Mouse (Mus musculus): ENCODE measurements at regions not wholly inside any gene's neighbourhood (a gene's known extent, or its start where the extent isn't known, plus 50 kb on each side); places are given as distances from the start of the nearest gene placed in this dataset.
A peak's percentile ranks its signal among the peaks of the same experiment; 100 is the strongest.
"Not testable (repeated sequence)": the region's sequence is repeated elsewhere in the genome, so short reads cannot be mapped to it uniquely, and the experiment has no call there.

DNA sequence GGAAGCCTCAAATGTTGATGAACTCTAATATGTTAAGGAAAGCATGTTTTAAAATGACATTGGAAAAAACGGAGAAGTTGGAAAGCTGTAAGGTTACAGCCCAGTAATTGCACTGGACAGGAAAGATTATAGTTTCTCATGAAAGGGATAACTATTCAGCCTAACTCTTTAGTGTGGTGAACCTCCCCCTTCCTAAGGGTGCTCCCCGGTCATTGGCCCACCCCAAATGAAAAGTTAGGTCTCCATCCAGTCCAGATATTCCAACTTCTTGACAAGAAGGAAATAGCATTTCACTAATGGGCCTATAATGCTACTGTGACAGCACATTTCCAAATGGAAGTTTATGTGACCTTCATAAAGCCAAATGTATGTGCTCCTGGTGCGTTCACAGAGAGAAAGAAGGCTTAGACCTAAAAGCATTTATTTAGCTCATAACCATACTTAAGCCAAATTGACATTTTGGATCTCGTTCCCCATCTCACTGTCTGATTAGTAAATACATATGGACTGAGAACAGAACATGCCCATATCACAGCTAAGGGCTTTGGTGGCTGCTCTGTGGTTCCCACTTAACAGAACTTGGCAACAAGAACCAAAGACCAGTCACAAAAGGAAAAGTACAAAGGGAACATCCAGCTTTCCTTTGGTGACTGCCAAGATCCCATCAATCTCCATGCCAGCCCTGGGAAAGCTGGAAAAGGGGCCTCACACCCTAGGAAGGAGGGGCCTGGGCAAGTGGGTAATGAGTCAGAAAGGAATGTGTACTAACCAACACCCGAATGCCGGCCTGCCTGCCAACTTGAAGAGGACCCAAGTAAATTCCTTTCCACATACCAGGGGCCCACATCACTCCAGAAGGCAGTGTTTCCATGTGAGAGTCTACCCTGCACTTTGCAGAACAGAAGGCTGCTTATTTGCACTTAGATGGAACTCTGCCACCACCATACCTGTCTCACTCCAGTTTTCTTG lies 155.1 kb upstream of the Chst7 start:
- TF ChIP-seq CTCF (IDR thresholded peaks at IDR 0.05; ENCODE audit: low read depth), result no peak
- Histone ChIP-seq H3K4me2 (replicated peaks; ENCODE audit: low read depth) (no peak overlapping the region), H3K4me1 (replicated peaks; ENCODE audit: control insufficient read depth, insufficient read depth) (no peaks in the 10 kb centered on the region), H3K9me3 (ENCODE audit: control insufficient read depth, low read length) (no peaks in the 10 kb centered on the region), H3K27me3 (ENCODE audit: control insufficient read depth, insufficient read depth, low read length) (no peaks in the 10 kb centered on the region), H3K9ac (ENCODE audit: low read length) (no peak overlapping the region), H3K4me3 (ENCODE audit: low read depth, low read length) (no peak overlapping the region), H3K36me3 (ENCODE audit: control insufficient read depth, insufficient read depth, low read length) (no peaks in the 10 kb centered on the region), H3K27ac (replicated peaks) (no peak overlapping the region)
- DNase-seq (ENCODE audit: low spot score) (peak; percentile 38), ATAC-seq (ENCODE audit: low FRiP score, low TSS enrichment) (peak; percentile 77)
- 42% methylated on average over 6 of the region's 6 CpGs for WGBS

DNA sequence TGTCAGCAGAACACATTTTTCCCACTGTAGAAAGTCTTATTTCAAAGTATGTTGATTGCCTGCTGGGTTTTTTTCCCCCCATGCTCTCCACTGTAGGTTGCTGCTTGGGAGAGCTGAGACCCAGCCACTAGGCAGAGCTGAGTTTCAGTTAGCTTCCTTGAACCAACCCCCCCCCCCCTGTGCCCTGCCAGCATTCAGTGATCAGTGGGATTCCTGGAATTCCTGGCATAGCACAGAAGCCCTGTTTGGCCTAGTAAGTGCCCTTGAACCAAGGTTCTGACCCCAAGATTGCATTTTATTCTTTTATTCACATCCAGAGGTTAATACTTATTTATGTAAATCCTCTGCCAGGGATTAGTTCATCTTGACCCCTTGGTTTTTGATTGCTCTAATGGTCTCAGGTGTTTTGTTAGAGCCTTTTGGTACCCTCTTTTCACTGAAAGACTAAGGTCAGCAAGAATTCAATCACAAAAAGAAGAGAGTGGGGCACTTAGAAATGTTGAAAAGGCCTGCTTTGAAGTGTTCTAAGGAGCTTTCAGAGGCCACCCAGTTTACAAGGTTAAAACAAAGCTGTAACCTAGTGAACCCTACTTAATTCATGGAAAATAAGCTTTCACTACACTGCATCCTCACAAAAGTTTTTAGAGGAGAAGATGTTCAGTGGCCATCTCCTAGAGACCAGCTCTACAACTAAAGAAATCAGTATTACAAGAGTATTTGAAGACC lies 152.6 kb upstream of the Chst7 start:
- Histone ChIP-seq H3K4me1 (replicated peaks; ENCODE audit: control insufficient read depth, insufficient read depth) (no peaks in the 10 kb centered on the region), H3K9me3 (ENCODE audit: control insufficient read depth, low read length) (no peaks in the 10 kb centered on the region), H3K36me3 (ENCODE audit: control insufficient read depth, insufficient read depth, low read length) (no peaks in the 10 kb centered on the region), H3K4me2 (replicated peaks; ENCODE audit: low read depth) (no peak overlapping the region), H3K27ac (replicated peaks) (no peak overlapping the region), H3K27me3 (ENCODE audit: control insufficient read depth, insufficient read depth, low read length) (no peaks in the 10 kb centered on the region), H3K9ac (ENCODE audit: low read length) (no peak overlapping the region), H3K4me3 (ENCODE audit: low read depth, low read length) (no peak overlapping the region)
- no peak for TF ChIP-seq CTCF (IDR thresholded peaks at IDR 0.05; ENCODE audit: low read depth)
- TF ChIP-seq EP300 (optimal IDR thresholded peaks at IDR 0.05), result no peak
- DNase-seq (ENCODE audit: low spot score) (no peak), ATAC-seq (ENCODE audit: low FRiP score, low TSS enrichment) (no peak)

- Histone ChIP-seq H3K27ac (replicated peaks) (no peak overlapping the region), H3K9me3 (ENCODE audit: control insufficient read depth, low read length) (no peaks in the 10 kb centered on the region), H3K4me3 (ENCODE audit: low read depth, low read length) (no peak overlapping the region), H3K4me1 (replicated peaks; ENCODE audit: control insufficient read depth, insufficient read depth) (no peaks in the 10 kb centered on the region), H3K9ac (ENCODE audit: low read length) (no peak overlapping the region), H3K4me2 (replicated peaks; ENCODE audit: low read depth) (no peak overlapping the region), H3K36me3 (ENCODE audit: control insufficient read depth, insufficient read depth, low read length) (no peaks in the 10 kb centered on the region), H3K27me3 (ENCODE audit: control insufficient read depth, insufficient read depth, low read length) (no peaks in the 10 kb centered on the region)
- ATAC-seq (ENCODE audit: low FRiP score, low TSS enrichment) (no peak), DNase-seq (ENCODE audit: low spot score) (no peak)
- TF ChIP-seq CTCF (IDR thresholded peaks at IDR 0.05; ENCODE audit: low read depth) (no peak), EP300 (optimal IDR thresholded peaks at IDR 0.05) (no peak)
- 88% methylated on average over 1 of the region's 1 CpGs for WGBS
Observed at GRCm38 (mm10) chrX:19917001-19917400, 142.4 kb upstream of the Chst7 start.

DNA sequence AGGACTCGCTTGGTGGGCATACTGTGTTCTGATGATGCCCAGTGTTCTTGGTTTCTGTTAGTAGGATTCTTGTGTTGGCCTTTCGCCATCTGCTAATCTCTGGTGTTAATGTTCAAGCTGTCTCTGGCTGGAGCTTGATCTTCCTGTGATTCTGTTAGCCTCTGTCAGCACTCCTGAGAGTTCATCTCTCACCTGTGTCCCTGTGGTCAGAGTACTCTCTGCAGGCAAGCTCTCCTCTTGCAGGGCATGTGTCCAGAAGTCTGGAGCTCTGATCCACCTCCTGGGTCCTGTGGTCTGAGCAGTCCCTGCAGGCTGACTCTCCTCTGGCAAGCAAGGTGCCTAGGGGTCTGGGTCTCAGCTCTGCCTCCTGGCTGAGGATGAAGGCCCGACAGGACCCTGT lies 130.0 kb upstream of the Chst7 start:
- H3K4me2 ChIP-seq (replicated peaks; ENCODE audit: low read depth); DNase-seq (ENCODE audit: low spot score); H3K9ac ChIP-seq (ENCODE audit: low read length); H3K9me3 ChIP-seq (ENCODE audit: control insufficient read depth, low read length); H3K4me3 ChIP-seq (ENCODE audit: low read depth, low read length); H3K36me3 ChIP-seq (ENCODE audit: control insufficient read depth, insufficient read depth, low read length); H3K27ac ChIP-seq (replicated peaks); H3K4me1 ChIP-seq (replicated peaks; ENCODE audit: control insufficient read depth, insufficient read depth); ATAC-seq (ENCODE audit: low FRiP score, low TSS enrichment); H3K27me3 ChIP-seq (ENCODE audit: control insufficient read depth, insufficient read depth, low read length): not testable (repeated sequence)
- 76% methylated on average over 3 of the region's 3 CpGs for WGBS

DNA sequence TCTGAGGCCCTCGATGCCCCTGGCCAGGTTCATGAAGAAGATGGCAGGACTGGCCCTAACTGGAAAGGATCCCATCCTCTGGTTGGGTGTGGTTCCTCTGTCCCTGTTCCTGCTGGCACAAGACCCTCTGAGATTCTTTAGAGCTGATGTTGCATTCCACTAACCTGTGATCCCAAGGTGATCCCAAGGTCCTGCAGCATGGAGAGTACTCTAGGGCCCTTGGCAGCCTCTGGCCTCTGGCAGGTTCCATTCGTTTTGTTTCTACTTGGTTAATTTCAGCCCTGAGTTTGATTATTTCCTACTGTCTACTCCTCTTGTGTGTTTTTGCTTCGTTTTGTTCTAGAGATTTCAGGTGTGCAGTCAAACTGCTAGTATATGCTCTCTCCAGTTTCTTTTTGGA lies 129.5 kb upstream of the Chst7 start:
- no peak for DNase-seq (ENCODE audit: low spot score)
- Histone ChIP-seq H3K36me3 (ENCODE audit: control insufficient read depth, insufficient read depth, low read length) (no peaks in the 10 kb centered on the region), H3K9ac (ENCODE audit: low read length) (no peak overlapping the region), H3K27me3 (ENCODE audit: control insufficient read depth, insufficient read depth, low read length) (no peaks in the 10 kb centered on the region), H3K4me1 (replicated peaks; ENCODE audit: control insufficient read depth, insufficient read depth) (no peaks in the 10 kb centered on the region), H3K27ac (replicated peaks) (no peak overlapping the region), H3K4me3 (ENCODE audit: low read depth, low read length) (no peak overlapping the region), H3K4me2 (replicated peaks; ENCODE audit: low read depth) (no peak overlapping the region), H3K9me3 (ENCODE audit: control insufficient read depth, low read length) (no peaks in the 10 kb centered on the region)
- TF ChIP-seq EP300 (optimal IDR thresholded peaks at IDR 0.05), result no peak
- TF ChIP-seq CTCF (IDR thresholded peaks at IDR 0.05; ENCODE audit: low read depth), result no peak
- 83% methylated on average over 3 of the region's 3 CpGs for WGBS
- ATAC-seq (ENCODE audit: low FRiP score, low TSS enrichment), result no peak

DNA sequence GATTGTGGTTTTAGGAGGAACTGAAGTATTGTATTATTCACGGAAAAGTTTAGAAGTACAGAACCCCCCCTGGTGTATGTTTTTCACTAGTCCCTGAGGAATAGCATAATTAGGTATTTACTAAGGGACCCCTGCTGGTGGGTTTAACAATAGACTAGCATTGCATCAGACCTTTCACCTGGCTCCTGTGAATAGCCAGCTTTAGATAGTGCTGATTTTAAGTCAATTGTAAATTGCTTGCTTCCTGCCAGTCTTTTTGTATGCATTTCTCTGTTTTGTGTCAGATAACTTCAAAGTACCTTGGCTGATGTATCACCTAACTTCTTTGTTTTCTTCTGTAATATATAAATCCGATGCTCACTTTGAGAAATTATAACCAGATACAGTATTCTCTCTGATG lies 116.1 kb upstream of the Chst7 start:
- no peak overlapping the region for H3K9ac ChIP-seq (ENCODE audit: low read length)
- TF ChIP-seq EP300 (optimal IDR thresholded peaks at IDR 0.05) (no peak), CTCF (IDR thresholded peaks at IDR 0.05; ENCODE audit: low read depth) (no peak)
- DNase-seq (ENCODE audit: low spot score), result no peak
- WGBS, result 68% methylated on average over 2 of the region's 2 CpGs
- no peaks in the 10 kb centered on the region for H3K36me3 ChIP-seq (ENCODE audit: control insufficient read depth, insufficient read depth, low read length)
- H3K4me2 ChIP-seq (replicated peaks; ENCODE audit: low read depth), result no peak overlapping the region
- no peak overlapping the region for H3K4me3 ChIP-seq (ENCODE audit: low read depth, low read length)
- no peaks in the 10 kb centered on the region for H3K27me3 ChIP-seq (ENCODE audit: control insufficient read depth, insufficient read depth, low read length)
- H3K27ac ChIP-seq (replicated peaks), result no peak overlapping the region
- no peak for ATAC-seq (ENCODE audit: low FRiP score, low TSS enrichment)
- H3K4me1 ChIP-seq (replicated peaks; ENCODE audit: control insufficient read depth, insufficient read depth), result no peaks in the 10 kb centered on the region
- H3K9me3 ChIP-seq (ENCODE audit: control insufficient read depth, low read length), result no peaks in the 10 kb centered on the region

Data from stomach, postnatal 0 days (tissue).